Mouse (Mus musculus) kidney, adult 2 months (tissue): ENCODE data around the gene Ugt2b34. TPM values are rescaled to one million over a fixed set of nuclear protein-coding genes. Genes with fewer than 3 reads are reported as not detected.

Experiments used
- DNase-seq: peaks from one replicate; pipeline ENCODE4 v3.0.0; 2021
- H3K27ac ChIP-seq: fragments of 200-500 bp; 2 replicates; pipeline ENCODE4 v1.5.1; 2012; ENCODE audit warnings: low read depth, low read length, control low read depth, inconsistent platforms; ENCODE audit not compliant: insufficient read depth
- H3K27me3 ChIP-seq: fragments of 200-500 bp; replicated peaks from 2 replicates; pipeline ENCODE4 v1.6.1; 2012; ENCODE audit warnings: mild to moderate bottlenecking, moderate library complexity, low read length, inconsistent platforms; ENCODE audit not compliant: control insufficient read depth, insufficient read depth
- H3K36me3 ChIP-seq: fragments of 200-500 bp; 2 replicates; pipeline ENCODE4 v1.6.1; 2012; ENCODE audit warnings: mild to moderate bottlenecking, moderate library complexity, low read length, inconsistent platforms; ENCODE audit not compliant: control insufficient read depth, insufficient read depth
- H3K4me1 ChIP-seq: fragments of 200-500 bp; 2 replicates; pipeline ENCODE4 v1.6.1; 2011; ENCODE audit warnings: low read length; ENCODE audit not compliant: control insufficient read depth, insufficient read depth
- H3K4me3 ChIP-seq: fragments of 200-500 bp; 2 replicates; pipeline ENCODE4 v1.5.1; 2011; ENCODE audit warnings: mild to moderate bottlenecking, low read depth, low read length, control low read depth; ENCODE audit not compliant: insufficient read depth
- CTCF ChIP-seq: fragments of 200-500 bp; conservative IDR thresholded peaks from 2 replicates; pipeline ENCODE4 v1.5.1; 2011; ENCODE audit warnings: low read depth, mild to moderate bottlenecking, control low read depth, low read length, moderate library complexity, mixed read lengths; ENCODE audit not compliant: insufficient read depth, insufficient read length
- POLR2A ChIP-seq: fragments of 200-500 bp; IDR thresholded peaks from one replicate; pipeline ENCODE4 v1.6.1; 2011; ENCODE audit warnings: low read depth, low read length, control low read depth
- WGBS: fragments of 180-500 bp; shearing (Covaris S2); methylation state at CpG from one replicate; pipeline ENCODE4 v1.1.7; 2018; 5-methylcytosine and 5-hydroxymethylcytosine counted together
- polyA plus RNA-seq: library from polyadenylated mRNA; depleted of rRNA; stranded (reverse); fragments of >200 nt; gene quantifications from 2 replicates; pipeline ENCODE4 v1.2.3, GENCODE M21; 2012; rRNA removed

The Ugt2b34 gene
- 23.0 and 29.8 TPM in 2 replicates for polyA plus RNA-seq

GRCm38 (mm10) chr5:86906758-86907157 is at the start of gene Ugt2b34:
Ugt2b34 (minus strand) TSS chr5:86906937.
- H3K36me3 ChIP-seq: no peaks in the 10 kb centered on the region
- no peaks in the 10 kb centered on the region for H3K27me3 ChIP-seq
- WGBS: 55% methylated on average over 1 of the region's 1 CpGs
- H3K4me3 ChIP-seq: peak within 1 kb of the TSS; percentile 32; the same call in 1 of the 2 replicates
- H3K4me1 ChIP-seq: no peaks in the 10 kb centered on the region
- peak within 1 kb of the TSS; percentile 6; the same call in 1 of the 2 replicates for H3K27ac ChIP-seq
- DNase-seq: peak; percentile 46
- TF ChIP-seq POLR2A (no peak), CTCF (no peak)

GRCm38 (mm10) chr5:86942111-86942510 is 35.4 kb upstream of the Ugt2b34 start:
- DNase-seq: no peak
- H3K27me3 ChIP-seq: no peaks in the 10 kb centered on the region
- H3K27ac ChIP-seq: no peak overlapping the region
- WGBS: 78% methylated on average over 2 of the region's 2 CpGs
- no peaks in the 10 kb centered on the region for H3K36me3 ChIP-seq
- H3K4me3 ChIP-seq: no peak overlapping the region
- no peaks in the 10 kb centered on the region for H3K4me1 ChIP-seq
- TF ChIP-seq CTCF: no peak
- no peak for TF ChIP-seq POLR2A

GRCm38 (mm10) chr5:86926426-86926825 is 19.7 kb upstream of the Ugt2b34 start, which contains the start of gene Ugt2b1:
Ugt2b1 (minus strand) TSS chr5:86926530.
- 65% methylated on average over 2 of the region's 2 CpGs for WGBS
- no peaks in the 10 kb centered on the region for H3K4me1 ChIP-seq
- TF ChIP-seq CTCF: no peak
- TF ChIP-seq POLR2A: no peak
- no peaks in the 10 kb centered on the region for H3K36me3 ChIP-seq
- no peak for DNase-seq
- no peaks in the 10 kb centered on the region for H3K27me3 ChIP-seq
- no peak within 1 kb of the TSS for H3K27ac ChIP-seq
- H3K4me3 ChIP-seq: no peak within 1 kb of the TSS

GRCm38 (mm10) chr5:86920661-86921233 is 14.0 kb upstream of the Ugt2b34 start:
- TF ChIP-seq POLR2A: no peak
- TF ChIP-seq CTCF: no peak
- WGBS: 53% methylated on average over 3 of the region's 3 CpGs
- H3K4me3 ChIP-seq: no peak overlapping the region
- no peaks in the 10 kb centered on the region for H3K4me1 ChIP-seq
- no peaks in the 10 kb centered on the region for H3K27me3 ChIP-seq
- H3K27ac ChIP-seq: no peak overlapping the region
- no peak for DNase-seq
- no peaks in the 10 kb centered on the region for H3K36me3 ChIP-seq

GRCm38 (mm10) chr5:86911357-86912099 is 4.8 kb upstream of the Ugt2b34 start:
- no peak for DNase-seq
- TF ChIP-seq CTCF (no peak), POLR2A (no peak)
- no peaks in the 10 kb centered on the region for H3K4me1 ChIP-seq
- no peaks in the 10 kb centered on the region for H3K27me3 ChIP-seq
- no peaks in the 10 kb centered on the region for H3K36me3 ChIP-seq
- WGBS: 66% methylated on average over 3 of the region's 3 CpGs
- H3K27ac ChIP-seq: no peak overlapping the region
- H3K4me3 ChIP-seq: no peak overlapping the region

GRCm38 (mm10) chr5:86910770-86911169 is 4.0 kb upstream of the Ugt2b34 start:
- peak; percentile 65 for DNase-seq
- H3K27me3 ChIP-seq: no peaks in the 10 kb centered on the region
- H3K27ac ChIP-seq: no peak overlapping the region
- 31% methylated on average over 1 of the region's 1 CpGs for WGBS
- no peaks in the 10 kb centered on the region for H3K4me1 ChIP-seq
- TF ChIP-seq CTCF (no peak), POLR2A (no peak)
- no peak overlapping the region for H3K4me3 ChIP-seq
- H3K36me3 ChIP-seq: no peaks in the 10 kb centered on the region

GRCm38 (mm10) chr5:86889933-86890332 is 16.8 kb downstream of the Ugt2b34 start:
- no peak for DNase-seq
- TF ChIP-seq CTCF (no peak), POLR2A (no peak)
- Histone ChIP-seq H3K4me3 (no peak overlapping the region), H3K36me3 (no peaks in the 10 kb centered on the region), H3K27me3 (no peaks in the 10 kb centered on the region), H3K4me1 (no peaks in the 10 kb centered on the region), H3K27ac (no peak overlapping the region)
- 83% methylated on average over 1 of the region's 1 CpGs for WGBS
